Mouse (Mus musculus) thymus, postnatal 0 days (tissue): Measurements from ENCODE around the gene Dcp1a. TPM values are rescaled to one million over a fixed set of nuclear protein-coding genes. Genes with fewer than 3 reads are reported as not detected.

ENCODE experiments used
- DNase-seq: peaks from one replicate; pipeline ENCODE4 v3.0.0-alpha.2; 2015; ENCODE audit warnings: low spot score
- polyA plus RNA-seq: library from polyadenylated mRNA; unstranded; fragments of >200 nt; fragmentation: Nextera tagmentation; extraction: Ambion mirVana; gene quantifications from 2 replicates; pipeline ENCODE4 v1.2.1, GENCODE M21; 2015

Dcp1a gene
- polyA plus RNA-seq, result 17.4 and 17.7 TPM in 2 replicates

DNA sequence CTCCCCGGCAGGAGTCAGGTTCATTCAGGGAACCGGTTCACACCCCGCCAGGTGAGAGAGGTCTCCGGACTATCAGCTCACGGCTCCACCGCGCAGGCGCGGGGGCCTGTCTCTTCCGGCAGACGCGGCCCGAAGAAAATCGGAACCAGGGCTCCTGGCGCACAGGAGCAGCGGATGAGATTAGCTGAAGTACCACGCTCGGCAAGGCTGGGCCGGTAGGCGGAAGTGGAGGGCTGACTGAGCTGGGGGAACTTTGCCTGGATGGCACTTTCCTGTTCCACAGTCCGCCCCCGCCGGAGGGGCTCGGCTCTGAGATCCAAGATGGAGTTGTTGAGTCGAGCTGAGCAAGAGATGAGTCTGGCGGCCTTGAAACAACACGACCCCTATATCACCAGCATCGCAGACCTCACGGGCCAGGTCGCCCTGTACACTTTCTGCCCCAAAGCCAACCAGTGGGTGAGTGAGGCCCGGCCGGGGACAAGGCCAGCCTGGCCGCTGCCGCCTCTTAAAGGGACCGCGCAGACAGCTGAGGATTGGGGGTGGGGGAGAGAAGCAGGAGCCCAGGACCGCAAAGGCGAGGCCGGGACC is at the start of gene Dcp1a:
TSS of gene Dcp1a (plus strand) at position 175 of the 588 bp plus-strand sequence.
- DNase-seq, result peak; percentile 98

DNA sequence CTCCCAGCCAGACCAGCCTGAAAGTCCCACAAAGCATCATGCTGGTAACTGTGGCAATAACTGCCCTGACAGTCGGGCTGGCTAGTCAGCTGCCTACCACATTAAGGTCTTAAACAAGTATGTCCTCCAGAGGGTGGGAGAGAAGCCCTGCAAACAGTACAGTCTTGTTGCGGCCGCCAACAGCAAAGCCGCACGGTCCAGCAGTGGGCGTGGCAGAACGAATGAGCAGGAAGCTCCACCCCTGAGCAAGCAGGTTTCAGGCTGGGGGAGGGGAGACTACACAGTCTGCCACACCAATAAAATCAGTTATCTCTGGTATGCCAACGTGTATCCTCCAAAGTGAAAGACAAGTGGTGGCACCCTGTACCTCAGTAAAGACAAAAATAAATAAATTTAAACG is 49.7 kb upstream of the Dcp1a start:
- no peak for DNase-seq

DNA sequence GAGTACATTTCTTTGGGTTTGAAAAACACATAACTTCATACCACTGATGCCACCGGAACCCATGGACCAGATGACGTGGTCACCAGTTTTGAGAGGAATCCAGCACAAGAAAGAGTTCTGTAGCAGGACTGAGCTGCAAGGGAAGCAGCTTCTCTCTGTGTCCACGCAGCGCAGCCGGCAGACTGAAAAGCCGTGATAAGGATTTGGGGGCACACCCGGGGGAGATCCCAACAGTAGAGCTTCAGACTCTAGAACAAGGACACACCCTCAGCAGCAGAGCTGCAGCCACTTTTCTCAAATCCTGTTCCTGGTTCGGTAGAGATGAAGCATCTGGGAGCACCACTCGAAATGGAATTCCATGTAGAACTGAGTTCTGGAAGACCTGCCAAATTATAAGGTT is 49.3 kb upstream of the Dcp1a start:
- no peak for DNase-seq

DNA sequence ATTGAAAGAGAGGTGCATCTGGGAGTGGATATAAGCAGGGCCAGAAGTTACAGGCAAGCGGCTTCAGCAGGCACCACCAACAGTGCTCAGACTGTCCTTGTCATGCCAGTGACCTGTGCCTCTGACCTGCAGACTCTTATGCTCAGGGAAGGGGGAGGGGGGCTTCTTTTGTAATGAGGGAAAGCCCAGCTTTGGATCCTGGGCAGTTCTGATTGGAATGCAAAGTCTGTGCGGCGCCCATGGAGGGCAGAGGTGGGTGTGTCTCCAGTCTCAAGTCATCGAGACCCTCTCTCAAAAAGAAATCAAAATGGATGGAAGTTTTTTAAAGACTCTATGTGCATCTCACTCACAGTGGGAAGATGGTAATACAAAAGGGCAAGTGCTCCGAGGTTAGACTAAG is 48.9 kb upstream of the Dcp1a start:
- DNase-seq, result no peak

DNA sequence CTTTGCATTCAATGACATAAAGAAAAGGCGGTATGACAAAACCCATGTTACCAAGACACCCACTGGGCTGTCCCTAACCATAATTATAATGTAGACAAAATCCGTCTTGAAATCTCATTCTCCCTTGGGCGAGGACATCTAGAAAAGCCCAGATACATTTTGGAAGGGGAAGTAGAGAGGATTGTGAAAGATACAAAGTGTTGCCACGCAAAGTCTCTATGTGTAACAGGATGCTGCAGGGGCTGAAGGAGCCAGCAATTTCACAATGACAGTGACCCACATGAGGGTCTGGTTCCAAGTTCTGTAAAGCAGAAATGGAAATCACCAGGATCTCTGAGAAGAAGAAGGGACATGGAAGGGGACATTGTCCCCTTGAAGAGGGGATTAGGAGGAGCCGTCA is 44.0 kb upstream of the Dcp1a start:
- DNase-seq, result no peak

DNA sequence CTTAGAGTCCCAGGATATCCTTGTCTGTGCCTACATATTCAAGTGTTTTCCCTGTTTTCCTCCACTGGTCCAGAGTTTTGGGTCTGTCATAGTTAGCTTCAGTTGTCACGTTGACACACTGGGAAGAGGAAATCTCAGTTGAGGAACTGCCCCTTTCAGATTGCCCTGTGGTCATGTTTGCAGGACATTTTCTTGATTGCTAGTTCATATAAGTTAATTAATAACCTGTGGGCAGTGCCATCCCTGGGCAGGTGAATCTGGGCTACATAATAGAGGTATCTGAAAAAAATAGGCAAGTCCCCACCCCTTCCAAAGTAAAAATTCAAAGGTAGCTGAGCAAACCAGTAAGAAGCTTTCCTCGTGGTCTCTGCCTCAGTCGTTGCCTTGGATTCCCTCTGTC is 39.4 kb upstream of the Dcp1a start:
- no peak for DNase-seq

DNA sequence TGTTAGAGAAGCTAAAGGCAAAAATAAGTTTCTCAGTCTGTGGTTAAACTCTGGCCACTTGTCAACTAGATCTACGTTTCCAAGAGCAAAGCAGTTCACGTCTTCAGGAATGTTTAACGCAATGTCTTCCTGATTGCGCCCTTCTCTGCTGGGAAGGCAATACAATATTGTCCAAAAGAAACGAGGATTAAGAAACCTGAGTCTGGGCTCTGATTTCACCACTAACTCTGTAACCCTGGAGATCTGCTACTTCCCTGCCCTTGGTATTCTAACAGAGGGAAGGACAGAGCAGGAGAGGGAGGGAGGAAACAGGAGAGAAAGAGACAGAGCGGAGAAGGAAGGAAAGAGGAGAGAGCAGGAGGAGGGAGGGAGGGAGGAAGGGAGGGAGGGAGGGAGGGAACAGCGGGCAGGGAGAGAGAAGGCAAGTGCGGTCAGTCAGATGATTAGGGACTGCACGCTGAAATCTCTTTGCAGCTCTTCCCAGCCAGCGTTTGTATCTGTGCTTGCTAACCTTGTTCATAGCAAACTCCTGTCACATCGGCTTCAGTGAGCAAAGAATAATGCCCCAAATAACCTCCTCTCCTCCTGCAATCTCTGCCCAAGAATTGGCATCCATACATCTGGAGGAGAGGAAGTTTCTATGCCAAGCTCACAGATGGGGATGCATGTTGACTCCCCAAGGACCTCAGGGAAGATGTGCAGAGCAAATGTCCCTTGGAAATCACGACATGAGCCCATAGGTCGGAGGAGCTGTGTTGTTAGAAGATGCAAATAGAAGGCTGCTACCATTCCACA is 23.3 kb upstream of the Dcp1a start:
- no peak for DNase-seq

DNA sequence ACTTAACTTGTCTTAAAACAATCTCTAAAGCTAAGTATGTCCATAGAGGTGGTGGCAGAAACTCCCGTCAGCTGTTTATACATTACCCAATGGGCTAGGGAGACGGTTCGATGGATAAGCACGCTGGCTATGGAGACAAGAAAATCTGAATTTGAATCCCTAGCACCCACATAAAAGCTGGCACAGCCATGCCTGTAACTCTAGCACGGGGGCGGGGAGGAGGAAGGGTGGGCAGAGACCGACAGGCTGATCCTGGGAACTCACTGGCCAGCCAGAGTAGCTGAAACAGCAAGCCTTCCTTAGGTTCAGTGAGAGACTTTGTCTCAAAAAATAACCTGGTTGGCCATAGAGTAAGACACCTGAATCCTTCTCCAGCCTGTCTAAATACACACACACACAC is 21.9 kb upstream of the Dcp1a start:
- no peak for DNase-seq

DNA sequence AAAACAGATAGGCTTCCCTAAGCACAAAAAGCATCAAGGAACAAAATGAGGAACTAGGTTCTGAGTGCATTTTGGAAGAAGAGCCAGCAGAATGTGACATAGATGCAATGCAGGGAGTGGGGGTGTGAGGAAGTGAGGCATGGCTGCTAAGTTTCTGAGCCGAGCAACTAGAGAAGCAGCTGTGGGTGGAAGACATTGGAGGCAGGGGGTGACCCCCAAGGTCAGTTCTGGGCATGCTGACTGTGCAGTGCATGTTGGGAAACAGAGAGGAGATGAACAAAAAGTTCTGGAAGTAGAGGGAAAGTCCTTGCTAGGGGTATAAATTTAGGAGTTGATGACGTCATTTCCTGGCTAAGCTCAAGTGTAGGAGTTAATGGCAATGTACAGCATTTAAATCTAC is 21.4 kb upstream of the Dcp1a start:
- peak; percentile 18 for DNase-seq

DNA sequence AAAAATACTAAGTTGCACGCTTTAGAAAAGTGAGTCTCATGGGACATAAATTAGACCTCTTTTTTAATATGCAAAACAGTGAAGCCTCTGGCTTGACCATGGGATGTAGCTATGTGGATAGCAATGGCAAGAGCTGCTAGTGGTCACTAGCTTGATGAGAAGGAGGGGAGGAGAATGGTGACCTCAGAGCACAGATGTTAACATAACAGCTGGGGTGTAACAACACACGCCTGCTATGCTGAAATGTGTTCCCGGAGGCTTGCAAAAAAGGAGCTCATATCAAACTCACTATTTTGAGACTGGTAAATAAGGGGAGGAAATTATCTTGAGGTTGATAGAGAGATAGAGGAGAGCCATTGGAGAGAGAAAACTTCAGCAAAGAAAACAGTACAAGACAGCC is 20.5 kb upstream of the Dcp1a start:
- DNase-seq, result no peak

DNA sequence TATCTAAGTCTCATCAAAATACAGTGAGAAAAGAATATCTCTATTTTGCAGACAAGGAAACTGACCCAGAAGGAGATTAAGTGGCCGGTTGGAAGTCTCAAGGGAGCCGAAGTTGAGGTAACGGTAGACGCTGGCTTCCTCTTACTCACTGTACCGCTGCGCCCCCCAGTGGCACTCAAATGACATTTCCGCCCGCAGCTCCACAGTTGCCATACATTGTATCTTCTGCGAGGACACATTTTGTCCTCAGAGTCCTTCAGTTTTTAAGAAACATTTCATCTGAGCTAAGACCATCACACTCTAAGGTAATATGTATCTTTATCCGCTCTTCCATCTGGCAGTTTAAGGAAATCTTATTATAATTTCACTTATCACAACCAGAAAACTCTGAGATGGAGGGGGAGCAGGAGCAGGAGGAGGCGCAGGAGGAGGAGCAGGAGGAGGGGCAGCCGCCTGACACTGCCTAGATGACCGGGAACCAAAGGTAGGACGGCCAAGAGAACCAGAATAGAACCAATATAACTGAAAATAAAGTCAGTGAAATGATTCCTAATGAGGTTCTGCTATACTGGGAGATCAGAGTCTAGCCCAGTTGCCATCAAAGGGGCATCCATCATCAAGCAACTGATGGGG is 19.3 kb upstream of the Dcp1a start:
- DNase-seq, result peak; percentile 81

DNA sequence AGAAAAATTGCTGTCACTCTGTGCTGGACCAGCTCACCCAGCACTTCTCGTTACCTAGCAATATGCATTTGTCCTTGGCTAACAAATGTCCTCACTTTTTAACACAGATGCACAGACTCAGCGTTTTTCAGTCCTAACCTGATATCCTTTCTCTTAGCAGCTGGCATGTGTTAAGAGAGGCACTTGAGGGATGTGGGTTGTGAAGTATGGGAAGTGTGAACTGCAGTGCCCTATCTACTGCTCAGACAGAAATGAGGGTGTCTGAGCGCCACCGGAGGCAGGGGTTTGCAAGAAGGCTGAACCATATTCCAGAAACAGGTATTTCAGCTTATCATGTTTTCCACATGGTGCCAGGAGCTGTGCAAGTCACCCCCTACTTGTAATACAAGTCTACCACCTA is 16.0 kb upstream of the Dcp1a start:
- DNase-seq, result no peak

DNA sequence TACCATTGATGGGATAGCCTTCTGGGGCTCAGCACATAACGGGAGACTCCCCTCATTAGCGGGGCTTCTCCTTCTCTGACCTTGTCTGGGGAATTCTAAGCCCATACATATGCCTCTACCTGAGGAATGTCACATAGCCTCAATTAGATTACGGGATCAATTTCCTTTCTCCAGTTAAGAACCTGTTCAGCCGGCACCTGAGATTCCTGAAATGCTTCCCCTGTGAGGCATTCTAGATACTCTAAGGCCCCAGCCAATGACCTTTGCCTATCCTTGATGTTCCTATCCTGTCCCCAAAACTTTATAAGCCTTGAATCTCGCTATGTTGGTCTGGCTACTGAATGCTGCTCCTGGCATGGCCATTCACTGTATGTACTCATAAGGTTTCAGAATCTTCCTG is 5.7 kb upstream of the Dcp1a start:
- DNase-seq, result no peak

DNA sequence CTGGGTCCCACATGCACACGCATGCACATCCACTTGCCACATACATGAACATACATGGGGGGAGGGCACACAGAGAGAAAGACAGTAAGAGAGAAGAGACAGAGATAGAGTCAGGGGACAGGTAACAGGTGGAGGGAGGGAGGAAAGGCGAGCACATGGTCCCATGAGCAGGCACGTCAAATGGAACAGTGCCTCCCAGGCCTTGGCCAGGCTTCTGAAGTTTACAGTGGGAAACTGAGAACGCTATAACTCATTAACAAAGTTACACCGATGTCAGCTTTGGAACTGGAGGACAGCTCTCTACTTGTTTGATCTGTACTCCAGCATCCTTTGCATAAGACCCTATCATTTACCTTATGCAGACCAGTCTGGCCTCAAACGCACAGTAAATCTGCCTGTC is 4.9 kb upstream of the Dcp1a start:
- no peak for DNase-seq

DNA sequence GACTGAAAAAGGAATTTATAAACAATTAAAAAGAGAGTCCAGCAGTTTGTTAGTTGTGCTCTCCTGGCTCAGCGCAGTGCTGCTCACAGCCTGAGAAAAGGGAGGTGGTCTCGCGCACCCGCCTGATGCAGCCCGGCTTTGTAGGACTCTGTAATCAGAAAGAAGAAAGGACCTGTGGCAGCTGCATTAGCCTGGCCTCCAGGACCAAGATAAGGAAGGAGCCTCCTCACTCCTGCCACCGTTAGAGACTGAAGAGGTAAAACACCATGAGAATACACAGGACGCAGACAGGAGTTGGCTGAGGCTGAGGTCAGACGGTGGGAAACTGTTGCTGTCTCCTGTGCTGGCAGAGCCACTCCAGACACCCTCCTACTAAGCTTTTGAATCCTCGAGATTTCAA is 12.0 kb downstream of the Dcp1a start, which contains the start of gene Cacna1d:
TSS of gene Cacna1d (minus strand) at position 114 of the 400 bp plus-strand sequence.
- no peak for DNase-seq

DNA sequence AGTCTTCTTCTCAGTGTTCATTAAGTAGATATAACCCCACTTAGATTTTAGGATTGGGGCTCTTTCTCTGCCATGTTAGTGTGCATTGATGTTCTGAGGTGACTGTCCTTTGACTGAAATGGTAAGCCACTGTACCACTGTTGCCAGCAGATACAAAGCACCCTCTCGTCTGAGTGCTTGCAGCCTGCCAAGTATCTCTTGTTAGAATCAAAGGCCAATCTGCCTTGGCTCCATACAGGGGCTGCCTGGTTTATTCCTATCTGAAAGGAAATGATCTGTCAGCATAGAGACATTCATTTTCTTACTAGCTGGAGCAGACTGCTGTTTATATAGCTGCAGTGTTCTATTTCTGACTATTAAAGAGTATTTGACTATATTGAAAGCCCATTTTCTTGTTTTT is 13.9 kb downstream of the Dcp1a start:
- DNase-seq, result no peak

DNA sequence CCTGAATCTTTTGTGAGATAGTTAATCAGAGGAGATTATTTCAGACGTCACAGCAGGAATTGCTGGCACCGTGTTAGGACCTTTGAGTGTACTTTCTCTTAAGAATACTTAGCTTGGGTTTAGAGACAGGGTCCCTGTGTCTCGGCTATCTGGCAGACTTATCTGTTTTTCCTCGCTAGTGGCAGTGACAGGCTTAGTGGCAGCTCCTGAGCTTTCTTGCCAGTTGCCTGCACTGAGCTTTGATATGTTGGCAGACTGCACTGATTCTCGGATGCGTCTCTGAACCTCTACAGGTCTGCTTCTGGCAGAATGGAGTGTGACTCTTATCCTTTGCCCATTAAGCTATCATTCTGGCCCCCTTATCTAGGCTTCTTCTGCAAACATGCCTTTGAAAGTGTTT is 15.7 kb downstream of the Dcp1a start:
- DNase-seq, result no peak

DNA sequence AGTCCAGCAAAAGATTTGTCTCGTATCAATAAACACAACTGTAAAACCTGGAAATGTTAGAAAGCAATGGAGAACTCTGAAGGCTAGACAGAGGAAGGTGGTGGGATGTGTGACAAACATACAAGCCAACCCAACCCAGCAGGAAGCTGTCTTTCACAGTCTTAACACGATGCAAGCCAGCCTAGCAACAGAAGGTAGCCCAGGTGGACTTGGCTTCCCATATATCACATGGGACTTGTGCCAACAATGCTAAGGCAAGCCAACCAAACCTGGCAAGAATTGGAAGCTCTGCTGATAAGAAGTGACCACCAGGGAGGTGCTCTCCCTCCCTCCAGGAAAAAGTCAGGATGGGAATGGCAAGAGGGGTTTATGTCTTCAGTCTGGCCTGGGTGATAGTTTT is 18.9 kb downstream of the Dcp1a start:
- no peak for DNase-seq

DNA sequence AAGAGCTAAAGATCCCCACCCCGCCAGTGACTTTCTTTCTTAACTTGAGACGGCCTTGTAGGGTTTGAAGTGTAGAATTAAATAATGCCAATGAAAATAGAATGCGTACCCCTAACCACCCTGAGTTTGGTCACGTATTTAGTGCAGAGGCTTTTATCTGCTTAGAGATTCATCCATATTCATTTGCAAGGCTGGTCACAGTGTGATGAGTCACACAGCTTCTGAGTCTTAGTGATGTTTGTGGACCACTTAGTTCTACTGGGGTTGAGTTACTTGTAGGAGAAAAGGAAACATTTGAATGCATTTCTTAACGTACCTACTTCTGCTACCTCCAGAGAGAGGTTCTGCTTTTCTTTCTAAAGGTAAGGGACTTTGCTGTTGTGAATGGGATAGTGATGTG is 25.7 kb downstream of the Dcp1a start:
- DNase-seq, result no peak

DNA sequence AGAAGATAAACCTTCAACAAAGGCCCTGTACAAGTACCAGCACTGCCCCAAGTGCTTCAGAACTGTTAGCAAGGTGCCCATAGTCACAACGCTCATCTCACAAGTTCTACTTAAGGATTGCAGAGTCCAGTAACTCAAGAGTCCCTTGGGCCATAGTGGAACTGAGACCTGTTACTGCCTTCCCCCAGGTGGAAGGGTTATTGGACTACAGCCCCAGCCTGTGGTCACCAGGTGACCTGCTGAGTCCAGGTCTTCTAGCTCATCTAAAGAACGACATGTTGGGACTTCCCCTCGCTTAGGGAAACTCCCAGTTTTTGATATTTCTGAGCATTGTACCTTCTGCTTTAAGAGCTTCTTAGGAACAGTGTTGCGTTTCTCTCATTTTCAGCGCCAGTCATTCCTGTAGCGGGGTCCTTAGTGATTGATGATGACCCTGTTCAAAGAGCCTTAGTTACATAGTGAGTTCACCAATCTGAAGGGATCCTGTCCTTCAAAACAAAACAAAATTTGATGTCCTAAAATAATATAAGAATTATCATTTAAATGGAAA is 31.0 kb downstream of the Dcp1a start:
- no peak for DNase-seq

DNA sequence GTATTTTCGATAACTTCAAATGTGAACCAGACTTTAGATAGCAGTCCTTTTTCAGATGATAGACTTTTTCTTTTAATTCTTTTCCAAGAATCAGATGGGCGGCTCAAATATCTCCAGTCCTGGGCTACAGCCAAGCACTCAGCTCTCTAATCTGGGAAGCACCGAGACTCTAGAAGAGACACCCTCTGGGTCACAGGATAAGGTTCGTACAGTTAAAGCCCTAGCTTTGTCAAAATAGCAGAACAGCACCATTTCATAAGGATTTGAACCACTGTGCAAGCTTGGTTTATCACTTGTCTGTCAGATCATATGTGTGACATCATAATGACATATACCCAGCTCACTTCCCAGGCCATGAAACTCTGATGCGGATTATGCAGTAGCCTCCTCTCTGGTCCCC is 33.6 kb downstream of the Dcp1a start:
- no peak for DNase-seq
